Mouse (Mus musculus) liver, postnatal 0 days (tissue): ENCODE results near the gene Tnip1.

Experiments used
- CTCF ChIP-seq: sonication (generic); IDR thresholded peaks from 2 replicates; pipeline ENCODE4 v1.5.1; 2016; ENCODE audit warnings: antibody characterized with exemption, low read depth
- EP300 ChIP-seq: IDR thresholded peaks from 2 replicates; pipeline ENCODE4 v1.6.1; 2016; ENCODE audit warnings: antibody characterized with exemption, low read depth, mild to moderate bottlenecking

DNA sequence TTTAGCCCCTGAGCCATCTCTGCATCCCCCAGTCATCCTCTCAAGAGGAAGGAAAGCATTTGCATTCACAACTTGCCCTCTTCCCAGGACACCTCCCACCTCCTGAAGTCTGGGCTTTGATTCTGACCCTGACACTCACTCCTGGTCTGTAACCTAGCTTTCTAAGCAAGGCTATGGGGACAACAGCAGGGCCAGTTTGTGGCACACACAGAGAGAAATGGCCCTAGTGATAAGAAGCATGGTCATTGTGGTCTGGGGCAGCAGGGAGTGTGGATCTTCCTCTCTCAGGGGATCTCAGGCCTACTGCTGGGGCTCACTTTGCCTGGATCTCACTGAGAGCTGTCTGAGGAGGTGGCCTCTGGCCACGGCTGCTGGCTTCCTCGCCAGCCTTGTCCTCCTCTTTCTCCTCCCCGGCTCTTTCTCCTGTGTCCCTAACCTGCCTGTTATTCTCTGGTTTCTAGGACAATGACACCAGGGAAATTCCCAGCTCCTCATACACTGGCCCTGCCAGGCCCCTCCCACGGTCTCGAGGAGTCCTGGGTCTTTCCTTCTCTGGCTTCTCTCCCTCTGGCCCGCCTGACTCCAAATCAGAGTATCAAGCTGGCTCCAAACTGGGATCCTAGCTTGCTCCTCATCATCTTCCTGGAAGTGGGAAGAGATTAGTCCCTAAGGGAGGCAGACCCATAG lies 1.4 kb downstream of the Tnip1 start:
- TF ChIP-seq EP300: no peak
- TF ChIP-seq CTCF: no peak
